Mouse (Mus musculus) E14TG2a.4 (cell line): Measurements from ENCODE around the gene Btnl9.
A peak's percentile ranks its signal among the peaks of the same experiment; 100 is the strongest.

Experiments used
- H3K27me3 ChIP-seq: 2 replicates; pipeline ENCODE4 v1.6.1; 2014; ENCODE audit warnings: low read length, control low read depth; ENCODE audit not compliant: insufficient read depth
- H3K36me3 ChIP-seq: 2 replicates; pipeline ENCODE4 v1.6.1; 2014; ENCODE audit warnings: low read length, control low read depth; ENCODE audit not compliant: insufficient read depth
- H3K4me1 ChIP-seq: replicated peaks from 2 replicates; pipeline ENCODE4 v1.6.1; 2014; ENCODE audit warnings: low read depth, low read length, control low read depth
- H3K4me3 ChIP-seq: replicated peaks from 2 replicates; pipeline ENCODE4 v1.5.1; 2014; ENCODE audit warnings: mild to moderate bottlenecking, low read length
- H3K9me3 ChIP-seq: 2 replicates; pipeline ENCODE4 v1.6.1; 2014; ENCODE audit warnings: low read length, control low read depth
- CTCF ChIP-seq: conservative IDR thresholded peaks from 2 replicates; pipeline ENCODE4 v1.5.1; 2014; ENCODE audit warnings: low read length
- NANOG ChIP-seq: IDR thresholded peaks from 2 replicates; pipeline ENCODE4 v1.6.1; 2014; ENCODE audit warnings: borderline replicate concordance, low read length, mixed read lengths
- POU5F1 ChIP-seq: IDR thresholded peaks from 2 replicates; pipeline ENCODE4 v1.6.1; 2014; ENCODE audit warnings: low read length, borderline replicate concordance

The Btnl9 gene

GRCm38 (mm10) chr11:49168839-49169611 is 17.9 kb downstream of the Btnl9 start:
- Histone ChIP-seq H3K9me3 (peaks cover 21% of the 10 kb centered on the region), H3K27me3 (peaks cover 39% of the 10 kb centered on the region), H3K4me1 (peaks cover 4% of the 10 kb centered on the region), H3K4me3 (peak overlapping the region; percentile 73), H3K36me3 (no peaks in the 10 kb centered on the region)
- no peak for TF ChIP-seq CTCF
- no peak for TF ChIP-seq POU5F1
- TF ChIP-seq NANOG: no peak

- TF ChIP-seq POU5F1 (no peak), CTCF (no peak), NANOG (no peak)
- no peaks in the 10 kb centered on the region for H3K9me3 ChIP-seq
Observed at GRCm38 (mm10) chr11:49156821-49157814, 29.8 kb downstream of the Btnl9 start.

GRCm38 (mm10) chr11:49154077-49154476 is 32.9 kb downstream of the Btnl9 start, which contains the start of gene Olfr1394:
Gene Olfr1394, plus strand, starts transcription at chr11:49154377.
- no peak for TF ChIP-seq POU5F1
- Histone ChIP-seq H3K9me3 (no peaks in the 10 kb centered on the region), H3K36me3 (no peaks in the 10 kb centered on the region), H3K27me3 (no peaks in the 10 kb centered on the region), H3K4me1 (no peaks in the 10 kb centered on the region), H3K4me3 (no peak within 1 kb of the TSS)

More at GRCm38 (mm10) chr11:49156821-49157814, 29.8 kb downstream of the Btnl9 start:
- Histone ChIP-seq H3K27me3 (no peaks in the 10 kb centered on the region), H3K36me3 (no peaks in the 10 kb centered on the region), H3K4me1 (no peaks in the 10 kb centered on the region), H3K4me3 (no peak overlapping the region)

DNA sequence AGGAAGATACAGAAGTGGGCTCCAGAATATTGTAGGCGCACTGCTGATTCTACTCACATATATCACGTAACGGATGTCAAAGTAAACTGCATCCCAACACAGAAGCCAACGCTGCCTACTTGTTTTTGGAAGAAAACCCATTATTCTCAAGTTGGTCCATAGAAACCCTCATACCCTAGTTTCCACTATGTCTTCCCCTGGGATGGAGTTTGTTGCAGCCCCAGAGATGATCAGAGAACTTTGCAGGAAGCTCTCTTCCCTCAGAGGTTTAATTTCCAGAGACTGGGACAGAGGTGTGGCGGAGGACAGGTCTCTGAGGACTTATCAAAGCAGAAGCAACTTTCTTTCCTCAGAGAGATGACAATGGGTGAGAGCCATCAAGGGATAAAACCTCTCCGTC is 45.0 kb downstream of the Btnl9 start, which contains the start of gene Olfr1395:
Olfr1395 (plus strand) TSS at position 301 of the 400 bp plus-strand sequence.
- H3K9me3 ChIP-seq: no peaks in the 10 kb centered on the region
- no peak for TF ChIP-seq NANOG
- TF ChIP-seq CTCF: no peak
- no peak for TF ChIP-seq POU5F1
- H3K36me3 ChIP-seq: no peaks in the 10 kb centered on the region
- H3K4me3 ChIP-seq: no peak within 1 kb of the TSS
- no peaks in the 10 kb centered on the region for H3K4me1 ChIP-seq
- no peaks in the 10 kb centered on the region; the same call in 1 of the 2 replicates for H3K27me3 ChIP-seq

- H3K9me3 ChIP-seq: no peaks in the 10 kb centered on the region
- H3K27me3 ChIP-seq: no peaks in the 10 kb centered on the region
- H3K36me3 ChIP-seq: no peaks in the 10 kb centered on the region
- no peaks in the 10 kb centered on the region for H3K4me1 ChIP-seq
- TF ChIP-seq POU5F1 (no peak), CTCF (no peak), NANOG (no peak)
- no peak overlapping the region for H3K4me3 ChIP-seq
Observed at GRCm38 (mm10) chr11:49124169-49124568, 62.8 kb downstream of the Btnl9 start.

GRCm38 (mm10) chr11:49119635-49120034 is 67.3 kb downstream of the Btnl9 start:
- TF ChIP-seq CTCF (no peak), POU5F1 (no peak), NANOG (no peak)
- Histone ChIP-seq H3K36me3 (no peaks in the 10 kb centered on the region), H3K4me3 (no peak overlapping the region), H3K9me3 (no peaks in the 10 kb centered on the region), H3K27me3 (0 out of 2 replicates have a peak, but pooled peaks cover 2% of the 10 kb centered on the region), H3K4me1 (no peaks in the 10 kb centered on the region)
